Mouse (Mus musculus) heart, embryonic 13.5 days (tissue): ENCODE measurements around the gene Tyk2. TPM values are rescaled to one million over a fixed set of nuclear protein-coding genes. Genes with fewer than 3 reads are reported as not detected.

ENCODE experiments used
- ATAC-seq: fragments of 200-750 bp; cut with Nextera tagmentation; 2 replicates; pipeline ENCODE4 v1.8.0; 2017; ENCODE audit warnings: moderate TSS enrichment; ENCODE audit not compliant: insufficient number of reproducible peaks, low FRiP score, low TSS enrichment; ENCODE audit errors: extremely low read depth
- H3K27ac ChIP-seq: fragments of 300-500 bp; sonication (generic); replicated peaks from 2 replicates; pipeline ENCODE4 v1.5.1; 2015; ENCODE audit warnings: moderate library complexity, mild to moderate bottlenecking, inconsistent platforms
- H3K27me3 ChIP-seq: fragments of 300-500 bp; sonication (generic); replicated peaks from 2 replicates; pipeline ENCODE4 v1.6.1; 2015; ENCODE audit warnings: mild to moderate bottlenecking, inconsistent platforms
- H3K36me3 ChIP-seq: fragments of 300-500 bp; sonication (generic); 2 replicates; pipeline ENCODE4 v1.6.1; 2015; ENCODE audit warnings: mild to moderate bottlenecking, inconsistent platforms
- H3K4me1 ChIP-seq: fragments of 300-500 bp; sonication (generic); 2 replicates; pipeline ENCODE4 v1.6.1; 2015; ENCODE audit warnings: inconsistent platforms
- H3K4me2 ChIP-seq: fragments of 300-500 bp; sonication (generic); 2 replicates; pipeline ENCODE4 v1.6.1; 2015; ENCODE audit warnings: inconsistent platforms, mild to moderate bottlenecking, moderate library complexity
- H3K4me3 ChIP-seq: fragments of 300-500 bp; sonication (generic); 2 replicates; pipeline ENCODE4 v1.5.1; 2015; ENCODE audit warnings: moderate library complexity, mild to moderate bottlenecking, inconsistent platforms
- H3K9ac ChIP-seq: fragments of 300-500 bp; sonication (generic); 2 replicates; pipeline ENCODE4 v1.6.1; 2015; ENCODE audit warnings: inconsistent platforms, mild to moderate bottlenecking, moderate library complexity
- H3K9me3 ChIP-seq: fragments of 300-500 bp; sonication (generic); 2 replicates; pipeline ENCODE4 v1.6.1; 2016; ENCODE audit warnings: inconsistent platforms
- WGBS: fragments of 180-500 bp; shearing (Covaris S2); methylation state at CpG from one replicate; pipeline ENCODE4 v1.1.7; 2015; ENCODE audit warnings: mixed read lengths; 5-methylcytosine and 5-hydroxymethylcytosine counted together
- polyA plus RNA-seq: library from polyadenylated mRNA; unstranded; fragments of >200 nt; fragmentation: Nextera tagmentation; extraction: Ambion mirVana; gene quantifications from 2 replicates; pipeline ENCODE4 v1.2.1, GENCODE M21; 2015

The Tyk2 gene
- 13.7 and 14.0 TPM in 2 replicates for polyA plus RNA-seq

DNA sequence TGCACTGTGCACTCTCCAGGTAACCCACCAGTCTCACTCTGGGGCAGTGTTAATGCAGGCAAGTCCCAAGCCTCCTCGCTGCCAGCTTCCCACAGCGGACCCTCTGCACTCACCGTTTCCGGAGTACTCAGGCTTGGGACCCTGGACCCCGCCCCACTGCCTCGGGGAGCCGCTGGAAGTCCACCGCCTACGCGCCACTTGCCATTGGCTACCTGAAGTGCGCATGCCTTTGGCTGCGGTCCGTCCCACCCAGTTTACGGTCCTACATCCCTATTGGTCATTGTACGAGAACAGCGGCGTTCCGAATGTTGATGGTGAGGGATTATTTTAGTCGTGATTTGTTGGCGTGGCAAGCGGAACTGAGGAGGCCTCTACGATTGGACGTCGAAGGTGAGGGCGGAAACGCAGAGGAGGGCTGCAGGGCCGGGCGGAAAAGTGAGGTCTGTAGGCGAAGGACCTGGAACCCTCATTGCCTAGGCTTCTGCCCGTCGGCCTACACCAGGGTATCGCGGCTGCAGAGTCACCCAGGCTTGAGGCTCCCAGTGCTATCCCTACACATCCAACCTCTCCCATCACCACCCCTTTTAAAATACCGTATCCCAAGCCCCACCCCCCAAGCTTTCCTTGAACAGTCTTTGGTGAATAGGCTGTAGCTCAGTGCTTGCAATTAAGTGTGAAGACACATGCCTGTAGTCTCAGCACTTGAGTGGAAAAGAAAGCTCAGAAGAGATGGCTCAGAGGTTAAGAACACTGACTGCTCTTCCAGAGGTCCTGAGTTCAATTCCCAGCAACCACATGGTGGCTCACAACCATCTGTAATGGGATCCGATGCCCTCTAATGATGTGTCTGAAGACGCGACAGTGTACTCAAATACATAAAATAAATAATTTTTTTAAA, at the start of gene Tyk2:
Tyk2 (minus strand) TSS at position 185 of the 898 bp plus-strand sequence.
- Histone ChIP-seq H3K27me3 (no peaks in the 10 kb centered on the region), H3K4me1 (peaks cover 29% of the 10 kb centered on the region), H3K9me3 (no peaks in the 10 kb centered on the region), H3K9ac (peak within 1 kb of the TSS; percentile 86), H3K27ac (peak within 1 kb of the TSS; percentile 77), H3K4me3 (peak within 1 kb of the TSS; percentile 77), H3K4me2 (peak within 1 kb of the TSS; percentile 84), H3K36me3 (peaks cover 19% of the 10 kb centered on the region)
- 7% methylated on average over 37 of the region's 37 CpGs for WGBS
- ATAC-seq, result peak; percentile 87

DNA sequence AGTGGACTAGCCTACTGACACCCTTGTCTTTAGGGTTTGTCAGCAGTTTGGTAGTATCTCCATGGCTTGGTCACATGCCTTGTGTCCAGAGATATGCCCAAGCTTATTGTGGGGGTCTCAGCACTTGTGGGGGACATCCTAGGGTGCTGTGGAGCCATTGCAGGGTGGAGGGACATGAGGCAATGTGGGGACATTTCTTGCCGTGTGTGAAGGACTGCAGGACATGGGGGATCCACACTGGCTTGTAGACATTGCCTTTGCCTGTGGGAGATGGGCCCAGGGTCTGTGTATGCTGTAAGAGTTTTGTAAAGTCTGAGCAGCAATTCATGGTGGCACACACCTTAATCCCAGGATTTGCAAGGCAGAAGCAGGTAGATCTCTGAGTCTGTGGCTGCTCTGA, 49.8 kb upstream of the Tyk2 start:
- Histone ChIP-seq H3K27me3 (no peaks in the 10 kb centered on the region), H3K9me3 (no peaks in the 10 kb centered on the region), H3K27ac (0 out of 2 replicates have a peak overlapping the region, but pooled peaks have one; percentile 24), H3K36me3 (no peaks in the 10 kb centered on the region), H3K4me2 (peak overlapping the region; percentile 73), H3K4me1 (peaks cover 43% of the 10 kb centered on the region), H3K9ac (peak overlapping the region; percentile 78; the same call in 1 of the 2 replicates), H3K4me3 (0 out of 2 replicates have a peak overlapping the region, but pooled peaks have one; percentile 57)
- WGBS, result 65% methylated on average over 1 of the region's 1 CpGs
- no peak for ATAC-seq

DNA sequence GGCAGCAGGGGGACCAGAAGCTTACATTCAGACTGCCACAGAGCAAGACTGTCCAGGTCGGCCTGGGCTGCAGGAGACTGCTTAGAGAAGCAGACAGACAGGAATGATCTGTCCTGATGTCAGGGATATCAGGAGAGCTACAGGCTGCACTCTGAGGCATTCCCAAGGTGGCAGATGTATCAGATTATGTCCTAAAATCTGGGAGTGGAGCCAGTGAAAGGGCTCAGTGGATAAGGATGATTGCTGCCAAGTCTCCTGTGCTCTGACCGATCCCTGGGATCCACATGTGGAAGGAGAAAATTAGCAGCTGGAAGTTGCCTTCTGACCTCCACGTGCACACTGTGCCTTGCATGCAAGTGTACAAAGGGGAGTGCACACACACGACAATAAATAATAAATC, 49.4 kb upstream of the Tyk2 start:
- Histone ChIP-seq H3K27ac (no peak overlapping the region), H3K36me3 (no peaks in the 10 kb centered on the region), H3K4me3 (no peak overlapping the region), H3K9me3 (no peaks in the 10 kb centered on the region), H3K27me3 (no peaks in the 10 kb centered on the region), H3K9ac (no peak overlapping the region), H3K4me2 (no peak overlapping the region), H3K4me1 (peaks cover 38% of the 10 kb centered on the region)
- WGBS, result 59% methylated on average over 4 of the region's 4 CpGs
- ATAC-seq, result no peak

DNA sequence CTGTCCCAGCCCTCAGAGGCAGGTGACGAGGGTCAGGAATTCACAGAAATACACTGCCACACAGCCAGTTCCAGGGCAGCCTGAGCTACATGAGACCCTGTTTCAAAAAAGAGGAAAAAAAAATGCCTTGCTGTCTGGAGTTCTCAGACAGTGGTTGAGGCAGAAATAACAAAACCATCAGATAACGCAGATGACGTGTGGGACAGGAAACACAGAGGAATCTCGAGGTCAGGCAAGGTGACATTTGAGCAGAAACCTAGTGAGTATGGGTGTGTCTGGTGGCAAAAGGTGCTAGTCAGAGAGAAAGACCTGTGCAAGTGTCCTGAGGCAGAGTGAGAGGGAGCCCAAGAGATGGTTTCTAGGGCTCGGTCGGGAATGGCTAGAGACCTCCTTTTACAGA, 41.3 kb upstream of the Tyk2 start:
- 56% methylated on average over 6 of the region's 6 CpGs for WGBS
- ATAC-seq, result no peak
- no peak overlapping the region for H3K4me3 ChIP-seq

DNA sequence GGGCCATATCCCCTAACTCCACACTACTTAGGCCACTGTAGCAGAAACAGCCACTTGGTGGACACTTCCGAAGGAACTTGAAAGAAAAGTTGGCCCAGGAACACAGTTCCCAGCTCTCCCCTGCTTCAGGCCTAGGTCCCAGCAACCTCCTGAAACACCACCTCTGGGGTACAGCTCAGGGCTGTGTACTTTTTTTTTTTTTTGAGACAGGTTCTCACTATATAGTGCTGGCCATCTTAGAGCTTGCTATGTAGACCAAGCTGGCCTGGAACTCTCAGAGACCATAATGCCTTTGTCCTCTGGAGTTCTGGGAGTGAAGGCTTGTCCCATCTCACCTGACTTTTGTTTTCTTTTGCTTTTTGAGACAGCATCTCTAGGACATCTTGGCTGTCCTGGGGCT, 38.1 kb upstream of the Tyk2 start:
- H3K4me2 ChIP-seq, result peak overlapping the region; percentile 86

More for the DNA sequence above, 41.3 kb upstream of the Tyk2 start:
- Histone ChIP-seq H3K9ac (no peak overlapping the region), H3K36me3 (no peaks in the 10 kb centered on the region), H3K4me2 (no peak overlapping the region), H3K27me3 (no peaks in the 10 kb centered on the region), H3K27ac (no peak overlapping the region), H3K4me1 (peaks cover 24% of the 10 kb centered on the region), H3K9me3 (no peaks in the 10 kb centered on the region)

DNA sequence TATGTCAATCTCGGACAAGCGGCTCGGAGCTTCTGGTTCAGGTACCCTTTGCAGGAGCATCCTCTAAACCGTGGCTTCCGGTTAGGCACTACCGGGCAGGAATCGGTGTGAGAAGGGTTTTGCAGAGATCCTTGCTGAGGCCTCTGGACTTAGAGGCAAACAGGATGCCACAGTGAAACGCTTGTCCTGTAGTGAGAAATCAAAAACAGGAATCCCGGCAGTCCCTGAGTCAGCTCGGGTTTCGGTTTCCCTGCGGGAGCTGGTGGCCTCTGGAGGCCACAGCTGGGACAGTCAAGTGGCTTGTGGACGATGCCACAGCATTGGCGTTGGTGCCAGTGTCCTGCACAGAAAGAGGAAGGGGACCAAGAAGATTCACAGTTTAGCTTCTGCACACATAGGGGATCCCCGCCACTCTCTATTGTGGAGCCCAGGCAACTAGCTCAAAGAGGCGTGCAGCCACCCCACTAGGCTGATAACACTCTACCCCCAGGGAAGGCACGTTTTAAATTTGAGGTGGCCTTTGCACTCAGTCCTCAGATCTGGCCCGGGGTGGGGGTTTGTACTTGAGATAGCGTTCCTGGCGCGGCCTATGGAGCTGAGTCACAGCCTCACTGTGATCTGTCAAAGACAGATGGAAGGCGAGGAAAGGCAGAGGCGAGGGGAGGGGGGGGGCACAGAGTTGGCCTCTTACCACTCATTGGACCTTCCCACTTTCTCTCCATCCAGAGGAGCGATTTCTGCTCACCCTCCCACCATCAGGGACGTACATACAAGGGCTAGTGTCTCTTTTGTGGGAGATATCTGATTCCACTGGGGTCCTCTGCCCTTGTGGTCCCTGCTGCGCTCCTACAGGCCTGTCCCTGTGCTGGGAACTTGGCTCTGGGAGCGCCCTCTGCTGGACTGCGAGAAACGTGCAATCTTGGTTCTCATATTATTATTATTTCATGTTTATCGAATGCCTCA, 37.4 kb upstream of the Tyk2 start:
- peaks cover 57% of the 10 kb centered on the region for H3K4me1 ChIP-seq
- no peaks in the 10 kb centered on the region for H3K9me3 ChIP-seq
- WGBS, result 2% methylated on average over 30 of the region's 30 CpGs
- H3K4me2 ChIP-seq, result peak overlapping the region; percentile 86
- no peaks in the 10 kb centered on the region for H3K36me3 ChIP-seq
- H3K27me3 ChIP-seq, result peaks cover 38% of the 10 kb centered on the region
- peak overlapping the region; percentile 64 for H3K4me3 ChIP-seq
- peak overlapping the region; percentile 97 for H3K27ac ChIP-seq
- peak; percentile 70 for ATAC-seq
- peak overlapping the region; percentile 83 for H3K9ac ChIP-seq

More for the DNA sequence above, 38.1 kb upstream of the Tyk2 start:
- peaks cover 54% of the 10 kb centered on the region for H3K4me1 ChIP-seq
- no peaks in the 10 kb centered on the region for H3K9me3 ChIP-seq
- no peak for ATAC-seq
- H3K27ac ChIP-seq, result peak overlapping the region; percentile 97
- H3K9ac ChIP-seq, result peak overlapping the region; percentile 83
- peaks cover 31% of the 10 kb centered on the region for H3K27me3 ChIP-seq
- H3K36me3 ChIP-seq, result no peaks in the 10 kb centered on the region
- peak overlapping the region; percentile 64 for H3K4me3 ChIP-seq
- WGBS, result 36% methylated on average over 1 of the region's 1 CpGs

DNA sequence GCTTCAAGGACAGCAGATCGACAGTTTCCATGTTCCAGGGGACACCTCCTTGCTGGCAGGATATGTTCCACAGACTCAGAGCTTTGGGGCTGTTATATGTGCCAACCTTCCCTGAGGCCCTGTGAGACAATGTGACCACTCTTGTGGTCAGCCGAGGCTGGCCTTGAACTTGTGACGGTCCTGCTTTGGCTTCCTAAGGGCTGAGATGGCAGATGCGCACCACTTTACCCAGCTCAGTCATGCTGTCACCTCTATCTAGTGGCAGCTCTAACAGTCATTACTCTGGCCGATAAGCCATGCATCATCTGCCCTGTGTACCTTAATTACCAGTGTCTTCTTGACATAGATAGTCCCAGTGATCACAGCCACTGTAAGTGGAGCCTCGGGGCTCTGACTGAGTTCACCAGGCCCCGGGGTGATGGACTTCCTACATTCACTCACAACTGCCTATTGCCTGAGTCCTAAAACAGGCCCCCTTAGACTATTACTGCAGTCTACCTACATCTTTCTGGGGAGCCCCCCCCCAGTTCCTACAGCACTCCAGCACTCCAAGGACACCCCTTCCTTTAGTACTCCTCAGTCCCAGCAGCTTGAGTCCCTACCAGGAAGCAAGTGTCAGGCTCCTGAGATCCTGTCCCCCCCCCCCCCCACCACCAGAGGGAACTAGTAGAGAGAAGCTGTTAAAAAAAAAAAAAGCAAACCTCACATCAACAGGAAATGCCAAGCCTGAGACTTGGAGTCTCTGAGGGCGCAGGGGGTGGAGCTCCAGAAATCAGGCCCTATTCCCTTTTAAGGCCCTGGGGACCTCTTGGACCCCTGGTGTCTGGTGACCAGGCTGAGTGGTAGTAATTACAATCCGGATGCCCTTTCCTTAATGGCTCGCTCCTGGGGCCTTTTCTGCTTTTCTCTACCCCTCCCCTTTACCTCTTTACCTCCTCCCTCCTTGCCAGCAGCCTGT, 36.4 kb upstream of the Tyk2 start:
- no peaks in the 10 kb centered on the region for H3K36me3 ChIP-seq
- peaks cover 56% of the 10 kb centered on the region for H3K4me1 ChIP-seq
- ATAC-seq, result no peak
- H3K9ac ChIP-seq, result peak overlapping the region; percentile 83
- H3K4me3 ChIP-seq, result peak overlapping the region; percentile 64
- peak overlapping the region; percentile 86 for H3K4me2 ChIP-seq
- H3K9me3 ChIP-seq, result no peaks in the 10 kb centered on the region
- H3K27ac ChIP-seq, result peak overlapping the region; percentile 97
- H3K27me3 ChIP-seq, result peaks cover 47% of the 10 kb centered on the region
- 38% methylated on average over 10 of the region's 10 CpGs for WGBS

DNA sequence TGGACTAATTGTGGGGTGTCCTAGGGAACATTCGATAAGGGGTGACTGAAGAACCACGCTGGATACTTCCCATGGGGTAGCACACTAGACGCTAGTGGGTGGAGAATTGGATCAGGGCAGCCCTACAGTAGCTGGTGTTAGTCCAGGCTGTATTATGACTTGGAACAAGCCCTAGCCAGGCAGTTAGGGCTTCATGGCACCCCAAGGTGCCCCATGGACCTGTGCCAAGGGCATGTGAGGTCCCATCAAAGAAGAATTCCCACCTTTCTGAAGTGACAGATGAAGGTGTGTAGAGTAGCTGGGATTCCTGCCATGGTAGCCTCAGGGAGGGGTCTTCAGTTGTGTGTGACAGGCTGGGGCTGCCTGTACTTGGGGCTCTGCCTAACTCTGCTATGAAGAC, 35.5 kb upstream of the Tyk2 start:
- peak overlapping the region; percentile 97 for H3K27ac ChIP-seq

DNA sequence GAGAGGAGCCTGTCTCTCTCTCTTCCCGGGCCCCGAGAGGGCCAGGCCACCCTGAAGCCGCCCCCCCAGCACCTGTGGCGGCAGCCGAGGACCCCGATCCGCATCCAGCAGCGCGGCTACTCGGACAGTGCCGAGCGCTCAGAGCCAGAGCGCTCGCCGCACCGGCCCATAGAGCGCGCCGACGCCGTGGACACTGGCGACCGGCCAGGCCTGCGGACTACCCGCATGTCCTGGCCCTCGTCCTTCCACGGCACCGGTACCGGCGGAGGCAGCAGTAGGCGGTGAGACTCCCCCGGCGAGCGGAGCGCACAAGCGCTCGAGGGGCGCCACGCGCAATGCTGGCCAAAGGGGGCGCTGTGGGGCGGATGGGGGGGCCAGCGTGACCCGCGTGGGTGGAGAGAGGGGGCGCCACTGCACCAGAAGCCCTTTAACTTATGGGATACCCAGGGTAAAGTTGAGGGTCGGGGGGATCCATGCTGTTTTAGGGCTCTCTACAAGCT, 35.0 kb upstream of the Tyk2 start:
- 1% methylated on average over 47 of the region's 47 CpGs for WGBS
- no peaks in the 10 kb centered on the region for H3K36me3 ChIP-seq
- H3K9me3 ChIP-seq, result no peaks in the 10 kb centered on the region
- H3K4me3 ChIP-seq, result peak overlapping the region; percentile 64
- peaks cover 57% of the 10 kb centered on the region for H3K4me1 ChIP-seq
- H3K27me3 ChIP-seq, result peaks cover 56% of the 10 kb centered on the region
- ATAC-seq, result no peak
- H3K27ac ChIP-seq, result peak overlapping the region; percentile 97; the same call in 1 of the 2 replicates
- H3K4me2 ChIP-seq, result peak overlapping the region; percentile 86
- peak overlapping the region; percentile 83 for H3K9ac ChIP-seq

More for the DNA sequence above, 35.5 kb upstream of the Tyk2 start:
- ATAC-seq, result no peak
- Histone ChIP-seq H3K27me3 (peaks cover 56% of the 10 kb centered on the region), H3K4me2 (peak overlapping the region; percentile 86), H3K4me1 (peaks cover 56% of the 10 kb centered on the region), H3K4me3 (peak overlapping the region; percentile 64), H3K36me3 (no peaks in the 10 kb centered on the region), H3K9ac (peak overlapping the region; percentile 83), H3K9me3 (no peaks in the 10 kb centered on the region)
- 32% methylated on average over 3 of the region's 3 CpGs for WGBS
